Mouse (Mus musculus): Measurements from ENCODE around the gene Nubp2. TPM values are rescaled to one million over a fixed set of nuclear protein-coding genes. Genes with fewer than 3 reads are reported as not detected.

Nubp2 gene
- polyA plus RNA-seq, 1 experiment, result 38.4 TPM

GRCm38 (mm10) chr17:24894061-24894994 lies 8.2 kb upstream of the Nubp2 start:
- H3K36me3 ChIP-seq (ENCODE audit: control insufficient read depth, insufficient read depth, low read length), result no peaks in the 10 kb centered on the region; the same call in none of the 2 replicates
- WGBS, result 8% methylated on average over 31 of the region's 31 CpGs
- H3K27me3 ChIP-seq (replicated peaks; ENCODE audit: control insufficient read depth, insufficient read depth, low read length), result no peaks in the 10 kb centered on the region
- peak overlapping the region; percentile 73 for H3K27ac ChIP-seq (ENCODE audit: insufficient read depth, low read depth, low read length)
- peaks cover 9% of the 10 kb centered on the region; the same call in 1 of the 2 replicates for H3K4me1 ChIP-seq (ENCODE audit: control insufficient read depth, insufficient read depth, low read length)
- H3K4me3 ChIP-seq (ENCODE audit: insufficient read depth, low read depth, low read length), result peak overlapping the region; percentile 87
- no peak for DNase-seq
- TF ChIP-seq CTCF (conservative IDR thresholded peaks at IDR 0.05; ENCODE audit: insufficient read depth, insufficient read length, low read depth, low read length), result no peak
- no peak for TF ChIP-seq POLR2A (IDR thresholded peaks at IDR 0.05; ENCODE audit: low read depth, low read length)

- no peak for DNase-seq
- no peaks in the 10 kb centered on the region; the same call in none of the 2 replicates for H3K36me3 ChIP-seq (ENCODE audit: control insufficient read depth, insufficient read depth, low read length)
- H3K27me3 ChIP-seq (replicated peaks; ENCODE audit: control insufficient read depth, insufficient read depth, low read length), result no peaks in the 10 kb centered on the region
- peaks cover 12% of the 10 kb centered on the region; the same call in 1 of the 2 replicates for H3K4me1 ChIP-seq (ENCODE audit: control insufficient read depth, insufficient read depth, low read length)
- WGBS, result 90% methylated on average over 2 of the region's 2 CpGs
- H3K4me3 ChIP-seq (ENCODE audit: insufficient read depth, low read depth, low read length), result no peak overlapping the region
- TF ChIP-seq CTCF (conservative IDR thresholded peaks at IDR 0.05; ENCODE audit: insufficient read depth, insufficient read length, low read depth, low read length) (no peak), POLR2A (IDR thresholded peaks at IDR 0.05; ENCODE audit: low read depth, low read length) (no peak)
- H3K27ac ChIP-seq (ENCODE audit: insufficient read depth, low read depth, low read length), result no peak overlapping the region
These were observed 7.1 kb upstream of the Nubp2 start for GRCm38 (mm10) chr17:24893276-24893675.

GRCm38 (mm10) chr17:24892785-24893184 lies 6.6 kb upstream of the Nubp2 start:
- TF ChIP-seq POLR2A (IDR thresholded peaks at IDR 0.05; ENCODE audit: low read depth, low read length) (no peak), CTCF (conservative IDR thresholded peaks at IDR 0.05; ENCODE audit: insufficient read depth, insufficient read length, low read depth, low read length) (no peak)
- DNase-seq, result no peak
- H3K36me3 ChIP-seq (ENCODE audit: control insufficient read depth, insufficient read depth, low read length), result no peaks in the 10 kb centered on the region; the same call in none of the 2 replicates
- no peak overlapping the region for H3K4me3 ChIP-seq (ENCODE audit: insufficient read depth, low read depth, low read length)
- no peaks in the 10 kb centered on the region for H3K27me3 ChIP-seq (replicated peaks; ENCODE audit: control insufficient read depth, insufficient read depth, low read length)
- peaks cover 14% of the 10 kb centered on the region; the same call in 1 of the 2 replicates for H3K4me1 ChIP-seq (ENCODE audit: control insufficient read depth, insufficient read depth, low read length)
- H3K27ac ChIP-seq (ENCODE audit: insufficient read depth, low read depth, low read length), result no peak overlapping the region
- WGBS, result 85% methylated on average over 12 of the region's 12 CpGs

GRCm38 (mm10) chr17:24891321-24891720 lies 5.2 kb upstream of the Nubp2 start:
- peaks cover 15% of the 10 kb centered on the region; the same call in 1 of the 2 replicates for H3K4me1 ChIP-seq (ENCODE audit: control insufficient read depth, insufficient read depth, low read length)
- DNase-seq, result no peak
- TF ChIP-seq POLR2A (IDR thresholded peaks at IDR 0.05; ENCODE audit: low read depth, low read length) (peak; percentile 4), CTCF (conservative IDR thresholded peaks at IDR 0.05; ENCODE audit: insufficient read depth, insufficient read length, low read depth, low read length) (no peak)
- no peaks in the 10 kb centered on the region for H3K27me3 ChIP-seq (replicated peaks; ENCODE audit: control insufficient read depth, insufficient read depth, low read length)
- H3K27ac ChIP-seq (ENCODE audit: insufficient read depth, low read depth, low read length), result no peak overlapping the region
- WGBS, result 74% methylated on average over 13 of the region's 13 CpGs
- no peaks in the 10 kb centered on the region; the same call in none of the 2 replicates for H3K36me3 ChIP-seq (ENCODE audit: control insufficient read depth, insufficient read depth, low read length)
- no peak overlapping the region for H3K4me3 ChIP-seq (ENCODE audit: insufficient read depth, low read depth, low read length)

GRCm38 (mm10) chr17:24890151-24891092 lies 4.3 kb upstream of the Nubp2 start:
- Histone ChIP-seq H3K27ac (ENCODE audit: insufficient read depth, low read depth, low read length) (no peak overlapping the region), H3K36me3 (ENCODE audit: control insufficient read depth, insufficient read depth, low read length) (no peaks in the 10 kb centered on the region; the same call in none of the 2 replicates), H3K4me3 (ENCODE audit: insufficient read depth, low read depth, low read length) (no peak overlapping the region), H3K27me3 (replicated peaks; ENCODE audit: control insufficient read depth, insufficient read depth, low read length) (no peaks in the 10 kb centered on the region), H3K4me1 (ENCODE audit: control insufficient read depth, insufficient read depth, low read length) (peaks cover 15% of the 10 kb centered on the region; the same call in 1 of the 2 replicates)
- WGBS, result 80% methylated on average over 19 of the region's 19 CpGs
- DNase-seq, result no peak
- TF ChIP-seq CTCF (conservative IDR thresholded peaks at IDR 0.05; ENCODE audit: insufficient read depth, insufficient read length, low read depth, low read length) (no peak), POLR2A (IDR thresholded peaks at IDR 0.05; ENCODE audit: low read depth, low read length) (peak; percentile 75)

- Histone ChIP-seq H3K27me3 (replicated peaks; ENCODE audit: control insufficient read depth, insufficient read depth, low read length) (no peaks in the 10 kb centered on the region), H3K36me3 (ENCODE audit: control insufficient read depth, insufficient read depth, low read length) (no peaks in the 10 kb centered on the region; the same call in none of the 2 replicates), H3K4me1 (ENCODE audit: control insufficient read depth, insufficient read depth, low read length) (peaks cover 11% of the 10 kb centered on the region; the same call in 1 of the 2 replicates), H3K4me3 (ENCODE audit: insufficient read depth, low read depth, low read length) (no peak overlapping the region), H3K27ac (ENCODE audit: insufficient read depth, low read depth, low read length) (no peak overlapping the region)
- peak; percentile 57 for TF ChIP-seq POLR2A (IDR thresholded peaks at IDR 0.05; ENCODE audit: low read depth, low read length)
- TF ChIP-seq CTCF (conservative IDR thresholded peaks at IDR 0.05; ENCODE audit: insufficient read depth, insufficient read length, low read depth, low read length), result no peak
- no peak for DNase-seq
- WGBS, result 86% methylated on average over 3 of the region's 3 CpGs
These were observed 2.7 kb upstream of the Nubp2 start for GRCm38 (mm10) chr17:24888862-24889261.
